Mouse (Mus musculus): ENCODE results near the gene Sf3a1. TPM values are rescaled to one million over a fixed set of nuclear protein-coding genes. Genes with fewer than 3 reads are reported as not detected.

The Sf3a1 gene
- polyA plus RNA-seq, 1 experiment from 2014 or later: 43.1 TPM

DNA sequence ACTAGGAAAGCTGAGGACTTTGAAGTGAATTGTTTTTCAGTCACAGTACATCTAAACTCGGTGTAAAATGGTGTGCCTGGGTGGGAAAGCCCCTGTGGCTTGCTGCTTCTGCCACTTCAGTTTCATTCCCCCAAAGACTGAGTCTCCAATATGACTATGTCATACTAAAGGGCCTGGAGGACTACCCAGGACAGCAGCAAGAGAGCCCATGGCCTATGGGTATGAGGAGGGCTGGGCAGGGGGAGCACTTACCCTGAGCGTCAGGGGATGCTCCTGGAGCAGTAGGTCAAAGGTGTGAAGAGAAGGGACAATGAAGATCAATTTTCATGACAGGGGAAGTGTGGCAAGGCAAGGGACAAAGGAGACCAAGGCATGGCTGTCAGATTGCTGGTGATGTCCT, 21.2 kb upstream of the Sf3a1 start:
- Histone ChIP-seq H3K4me3 (no peak overlapping the region), H3K4me1 (replicated peaks) (peaks cover 10% of the 10 kb centered on the region), H3K27me3 (replicated peaks) (no peaks in the 10 kb centered on the region), H3K36me3 (peaks cover 59% of the 10 kb centered on the region), H3K9ac (no peak overlapping the region), H3K9me3 (replicated peaks) (no peaks in the 10 kb centered on the region), H3K27ac (ENCODE audit: poor library complexity, severe bottlenecking) (no peak overlapping the region), H3K4me2 (no peak overlapping the region)
- 78% methylated on average over 2 of the region's 2 CpGs for WGBS
- ATAC-seq (ENCODE audit: insufficient number of reproducible peaks, low FRiP score): no peak

DNA sequence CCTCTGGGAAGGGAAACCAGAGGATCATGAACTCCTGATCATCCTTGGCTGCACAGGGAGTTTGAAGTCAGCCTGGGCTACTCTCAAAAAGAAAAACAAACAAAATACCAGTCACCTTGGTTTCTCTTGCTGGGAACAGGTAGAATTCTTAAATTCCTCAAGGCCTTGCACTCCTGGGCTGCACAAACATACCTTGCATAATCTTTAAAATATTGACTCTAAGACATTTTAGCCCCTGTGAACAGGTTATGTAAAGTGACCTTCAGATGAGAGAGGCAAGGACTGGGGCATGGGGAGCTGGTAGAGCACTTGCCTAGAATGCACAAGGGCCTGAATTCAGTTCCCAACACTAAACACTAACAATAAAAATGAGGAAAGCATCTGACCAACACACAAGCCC, 18.6 kb upstream of the Sf3a1 start:
- H3K36me3 ChIP-seq: peaks cover 75% of the 10 kb centered on the region
- no peak overlapping the region for H3K27ac ChIP-seq (ENCODE audit: poor library complexity, severe bottlenecking)
- no peak overlapping the region for H3K4me3 ChIP-seq
- H3K9me3 ChIP-seq (replicated peaks): no peaks in the 10 kb centered on the region
- H3K4me2 ChIP-seq: no peak overlapping the region
- no peak overlapping the region for H3K9ac ChIP-seq
- H3K27me3 ChIP-seq (replicated peaks): no peaks in the 10 kb centered on the region
- H3K4me1 ChIP-seq (replicated peaks): 0 out of 2 replicates have a peak, but pooled peaks cover 1% of the 10 kb centered on the region
- no peak for ATAC-seq (ENCODE audit: insufficient number of reproducible peaks, low FRiP score)

DNA sequence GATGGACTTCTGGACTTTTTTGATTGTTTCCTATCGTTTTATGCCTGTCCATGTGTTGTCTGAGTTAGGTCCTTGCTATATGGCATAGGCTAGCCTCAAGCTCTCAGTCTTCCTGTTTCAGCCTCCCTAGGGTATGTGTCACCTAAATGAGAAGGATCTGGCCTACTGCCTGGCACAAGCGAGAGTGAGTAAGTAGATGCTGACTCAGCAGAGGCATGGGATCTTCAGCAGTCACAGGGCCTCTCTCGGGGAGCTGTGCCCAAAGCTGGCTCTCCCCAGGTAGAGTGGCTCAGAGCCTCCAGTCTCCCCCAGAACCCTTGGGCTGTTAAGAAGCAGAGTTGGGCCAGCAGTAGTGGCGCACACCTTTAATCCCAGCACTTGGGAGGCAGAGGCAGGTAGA, 17.8 kb upstream of the Sf3a1 start:
- Histone ChIP-seq H3K36me3 (peaks cover 73% of the 10 kb centered on the region), H3K9ac (no peak overlapping the region), H3K4me2 (no peak overlapping the region), H3K4me3 (no peak overlapping the region), H3K27me3 (replicated peaks) (no peaks in the 10 kb centered on the region), H3K27ac (ENCODE audit: poor library complexity, severe bottlenecking) (no peak overlapping the region), H3K4me1 (replicated peaks) (no peaks in the 10 kb centered on the region), H3K9me3 (replicated peaks) (no peaks in the 10 kb centered on the region)
- ATAC-seq (ENCODE audit: insufficient number of reproducible peaks, low FRiP score): no peak
- 86% methylated on average over 4 of the region's 4 CpGs for WGBS

DNA sequence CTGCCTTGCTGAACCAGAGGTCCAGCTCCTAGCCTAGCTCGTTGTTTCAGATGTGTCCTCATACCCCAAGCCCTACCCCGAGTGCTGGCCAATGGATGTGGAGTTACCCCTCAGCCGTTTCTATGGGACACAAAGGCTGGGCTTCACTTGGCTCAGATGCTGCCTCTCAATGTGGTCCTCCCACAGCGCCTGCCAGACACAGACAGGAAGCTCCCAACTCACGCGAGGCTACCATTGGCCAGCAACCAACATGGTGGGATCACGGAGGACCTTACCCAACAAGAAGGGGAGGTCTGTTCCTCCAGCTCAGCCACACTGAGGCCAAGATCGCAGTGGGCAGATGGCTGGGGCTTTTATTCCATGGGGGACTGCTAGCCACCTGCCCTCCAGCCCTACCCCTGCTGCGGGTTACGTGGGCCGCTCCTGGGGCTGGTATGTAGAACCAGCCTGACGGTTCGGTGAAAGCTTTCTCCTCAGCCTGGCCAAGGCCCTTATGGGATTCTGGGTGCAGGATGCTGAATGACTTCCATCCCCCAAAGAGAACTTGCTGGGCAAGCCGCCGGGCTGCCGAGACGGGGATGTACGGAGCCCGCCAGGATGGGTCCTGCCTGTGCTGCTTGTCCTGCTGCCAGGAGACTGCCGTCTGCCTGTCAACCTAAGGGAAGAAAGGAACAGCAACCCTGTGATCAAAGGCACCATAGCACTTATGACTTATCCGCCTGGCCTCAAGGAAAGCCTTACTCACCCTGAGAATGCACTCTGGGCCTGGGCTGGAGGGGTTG, 16.7 kb upstream of the Sf3a1 start:
- Histone ChIP-seq H3K36me3 (peaks cover 67% of the 10 kb centered on the region), H3K4me3 (no peak overlapping the region), H3K9me3 (replicated peaks) (no peaks in the 10 kb centered on the region), H3K9ac (no peak overlapping the region), H3K27me3 (replicated peaks) (no peaks in the 10 kb centered on the region), H3K27ac (ENCODE audit: poor library complexity, severe bottlenecking) (no peak overlapping the region), H3K4me1 (replicated peaks) (peaks cover 5% of the 10 kb centered on the region; the same call in 1 of the 2 replicates), H3K4me2 (no peak overlapping the region)
- 84% methylated on average over 21 of the region's 21 CpGs for WGBS
- no peak for ATAC-seq (ENCODE audit: insufficient number of reproducible peaks, low FRiP score)

DNA sequence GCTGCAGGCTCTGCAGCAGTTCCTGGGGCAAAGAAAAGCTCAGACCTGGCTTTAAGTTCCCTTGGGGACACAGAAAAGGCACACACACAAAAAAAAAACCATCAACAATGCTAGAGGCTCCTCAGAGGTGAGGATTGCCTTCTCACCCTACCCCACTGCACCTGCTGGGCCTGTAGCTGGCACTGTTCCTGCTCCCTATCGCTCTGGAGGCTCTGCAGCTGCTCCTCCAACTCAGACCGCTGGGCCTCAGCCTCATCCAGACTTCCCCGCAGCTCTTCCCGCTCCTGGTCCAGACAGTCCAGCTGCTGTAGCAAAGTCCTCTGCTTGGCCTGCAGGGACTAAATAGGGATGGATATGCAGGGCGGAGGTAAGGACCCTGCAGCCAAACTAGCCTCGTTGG, 13.8 kb upstream of the Sf3a1 start:
- no peaks in the 10 kb centered on the region for H3K27me3 ChIP-seq (replicated peaks)
- H3K9me3 ChIP-seq (replicated peaks): no peaks in the 10 kb centered on the region
- no peak for ATAC-seq (ENCODE audit: insufficient number of reproducible peaks, low FRiP score)

DNA sequence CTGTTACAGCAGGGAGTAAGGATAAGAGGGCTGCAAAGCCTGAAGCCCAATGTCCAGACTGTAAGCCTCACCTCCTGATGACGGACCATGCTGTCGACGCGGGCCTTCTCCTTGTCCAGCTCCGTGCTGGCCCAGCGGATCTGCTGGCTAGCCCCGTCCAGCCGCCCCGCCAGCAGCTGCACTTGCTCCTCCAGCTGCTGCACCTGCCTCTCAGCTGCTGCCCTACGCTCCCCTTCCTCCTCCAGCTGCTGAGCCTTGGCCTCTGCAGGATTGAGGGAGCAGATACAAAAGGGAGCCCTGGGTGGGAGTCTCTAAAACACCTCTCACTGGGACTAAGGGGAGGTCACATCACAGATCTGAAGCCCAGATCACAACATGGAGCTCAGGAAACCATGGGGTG, 13.1 kb upstream of the Sf3a1 start:
- 69% methylated on average over 10 of the region's 10 CpGs for WGBS
- Histone ChIP-seq H3K9me3 (replicated peaks) (no peaks in the 10 kb centered on the region), H3K36me3 (peaks cover 42% of the 10 kb centered on the region), H3K4me3 (no peak overlapping the region), H3K9ac (no peak overlapping the region), H3K27ac (ENCODE audit: poor library complexity, severe bottlenecking) (no peak overlapping the region), H3K4me1 (replicated peaks) (peaks cover 5% of the 10 kb centered on the region; the same call in 1 of the 2 replicates), H3K27me3 (replicated peaks) (no peaks in the 10 kb centered on the region), H3K4me2 (no peak overlapping the region)
- ATAC-seq (ENCODE audit: insufficient number of reproducible peaks, low FRiP score): no peak

More for the DNA sequence above, 13.8 kb upstream of the Sf3a1 start:
- H3K4me2 ChIP-seq: no peak overlapping the region
- H3K4me3 ChIP-seq: no peak overlapping the region
- peaks cover 49% of the 10 kb centered on the region for H3K36me3 ChIP-seq
- H3K4me1 ChIP-seq (replicated peaks): peaks cover 5% of the 10 kb centered on the region; the same call in 1 of the 2 replicates
- WGBS: 71% methylated on average over 6 of the region's 6 CpGs
- no peak overlapping the region for H3K9ac ChIP-seq
- H3K27ac ChIP-seq (ENCODE audit: poor library complexity, severe bottlenecking): no peak overlapping the region

DNA sequence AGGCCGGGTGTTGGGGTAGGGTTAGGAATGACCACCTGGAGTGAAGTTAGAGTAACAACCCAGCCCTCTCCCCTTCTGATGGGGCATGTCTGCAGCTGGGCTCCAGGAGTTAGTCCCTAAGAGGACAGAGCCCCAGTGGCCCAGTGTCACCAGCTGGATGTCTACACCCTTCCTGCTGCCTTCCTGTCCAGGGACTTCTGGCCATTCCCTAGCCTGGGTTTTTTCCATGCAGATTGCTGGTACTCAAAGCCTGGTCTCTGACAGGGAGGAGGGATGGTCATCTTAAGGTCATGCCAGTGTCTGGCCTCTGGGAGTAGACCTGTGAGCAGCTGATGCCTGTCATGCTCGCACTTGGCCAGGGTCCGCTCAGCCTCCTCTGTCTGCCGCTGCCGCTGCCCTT, 12.0 kb upstream of the Sf3a1 start:
- WGBS: 80% methylated on average over 5 of the region's 5 CpGs
- H3K27ac ChIP-seq (ENCODE audit: poor library complexity, severe bottlenecking): no peak overlapping the region
- H3K4me1 ChIP-seq (replicated peaks): peaks cover 5% of the 10 kb centered on the region; the same call in 1 of the 2 replicates
- H3K9ac ChIP-seq: no peak overlapping the region
- no peak overlapping the region for H3K4me2 ChIP-seq
- ATAC-seq (ENCODE audit: insufficient number of reproducible peaks, low FRiP score): no peak
- peaks cover 33% of the 10 kb centered on the region for H3K36me3 ChIP-seq
- H3K9me3 ChIP-seq (replicated peaks): no peaks in the 10 kb centered on the region
- H3K27me3 ChIP-seq (replicated peaks): no peaks in the 10 kb centered on the region
- no peak overlapping the region for H3K4me3 ChIP-seq

DNA sequence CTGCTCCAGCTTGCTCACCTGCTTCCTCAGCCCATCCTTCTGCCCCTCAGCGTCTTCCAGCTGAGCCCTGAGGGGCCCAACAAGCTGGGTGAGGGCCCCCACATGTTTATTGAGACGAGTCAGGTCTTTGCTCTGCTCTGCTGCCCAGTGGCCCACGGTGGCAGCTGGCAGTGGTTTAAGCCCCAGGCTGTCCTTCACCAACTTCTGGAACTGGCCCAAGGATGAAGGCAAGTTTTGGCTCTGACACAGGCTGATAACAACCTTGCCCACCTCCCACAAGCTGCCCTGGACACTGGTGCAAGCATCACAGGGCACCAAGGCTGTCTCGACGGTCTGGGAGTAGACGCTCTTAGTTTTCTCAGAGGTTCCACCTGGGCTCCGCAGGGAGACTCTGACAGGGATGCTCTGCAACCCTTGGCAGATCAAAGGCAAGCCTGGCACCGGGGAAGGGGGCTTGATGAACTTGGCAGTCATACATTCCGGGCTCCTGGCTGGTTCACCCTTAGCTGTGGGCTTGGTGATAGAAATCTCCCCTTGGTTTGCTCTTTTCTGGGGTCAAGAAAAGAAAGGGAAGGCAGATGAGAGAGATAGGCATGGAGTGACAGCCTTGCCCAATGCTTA, 11.5 kb upstream of the Sf3a1 start:
- Histone ChIP-seq H3K4me2 (no peak overlapping the region), H3K9me3 (replicated peaks) (no peaks in the 10 kb centered on the region), H3K27ac (ENCODE audit: poor library complexity, severe bottlenecking) (no peak overlapping the region), H3K27me3 (replicated peaks) (no peaks in the 10 kb centered on the region), H3K9ac (no peak overlapping the region), H3K4me3 (no peak overlapping the region), H3K36me3 (peaks cover 28% of the 10 kb centered on the region), H3K4me1 (replicated peaks) (peaks cover 5% of the 10 kb centered on the region)
- ATAC-seq (ENCODE audit: insufficient number of reproducible peaks, low FRiP score): no peak
- 84% methylated on average over 9 of the region's 9 CpGs for WGBS

DNA sequence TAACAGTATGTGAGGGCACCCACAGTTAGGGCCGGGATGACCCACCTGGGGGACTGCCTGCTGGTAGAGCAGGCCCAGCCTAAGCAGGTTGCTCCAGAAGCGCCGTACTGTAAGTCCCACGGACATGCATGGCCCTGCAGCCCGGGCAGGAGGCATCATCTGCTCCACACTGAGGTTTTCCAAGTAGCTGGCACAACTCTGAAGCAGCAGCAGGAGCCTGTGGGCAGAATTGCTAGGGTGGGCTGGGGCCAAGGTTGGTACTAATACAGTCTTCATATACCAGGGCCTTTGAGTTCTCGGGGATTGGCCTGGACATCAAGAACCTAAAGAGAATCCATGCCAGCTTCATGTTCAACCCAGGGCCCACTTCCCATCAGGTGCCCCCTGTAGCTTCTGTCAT, 10.3 kb upstream of the Sf3a1 start:
- Histone ChIP-seq H3K4me1 (replicated peaks) (peaks cover 5% of the 10 kb centered on the region), H3K4me3 (no peak overlapping the region), H3K27ac (ENCODE audit: poor library complexity, severe bottlenecking) (no peak overlapping the region), H3K4me2 (no peak overlapping the region), H3K36me3 (peaks cover 17% of the 10 kb centered on the region; the same call in 1 of the 2 replicates), H3K27me3 (replicated peaks) (no peaks in the 10 kb centered on the region), H3K9me3 (replicated peaks) (no peaks in the 10 kb centered on the region), H3K9ac (no peak overlapping the region)
- no peak for ATAC-seq (ENCODE audit: insufficient number of reproducible peaks, low FRiP score)
- 89% methylated on average over 6 of the region's 6 CpGs for WGBS

DNA sequence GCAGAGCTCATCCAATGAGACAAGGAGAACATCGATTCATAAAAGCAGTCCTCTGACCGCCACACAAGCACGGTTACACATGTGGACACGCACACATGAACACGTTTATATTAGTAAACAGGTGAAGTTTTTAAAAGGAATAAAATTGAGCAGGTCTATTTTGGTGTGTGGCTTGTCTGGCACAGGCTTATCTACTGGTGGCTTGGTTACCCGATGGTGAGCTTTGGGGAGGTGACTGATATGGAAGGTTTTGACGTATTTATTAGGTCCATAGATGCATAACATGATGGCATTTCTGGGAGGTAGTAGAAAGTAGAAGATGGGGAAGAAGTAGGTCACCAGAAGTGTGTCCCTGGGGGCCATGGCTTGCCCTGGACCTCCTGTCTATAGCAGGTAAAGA, 6.5 kb upstream of the Sf3a1 start:
- WGBS: 85% methylated on average over 7 of the region's 7 CpGs

DNA sequence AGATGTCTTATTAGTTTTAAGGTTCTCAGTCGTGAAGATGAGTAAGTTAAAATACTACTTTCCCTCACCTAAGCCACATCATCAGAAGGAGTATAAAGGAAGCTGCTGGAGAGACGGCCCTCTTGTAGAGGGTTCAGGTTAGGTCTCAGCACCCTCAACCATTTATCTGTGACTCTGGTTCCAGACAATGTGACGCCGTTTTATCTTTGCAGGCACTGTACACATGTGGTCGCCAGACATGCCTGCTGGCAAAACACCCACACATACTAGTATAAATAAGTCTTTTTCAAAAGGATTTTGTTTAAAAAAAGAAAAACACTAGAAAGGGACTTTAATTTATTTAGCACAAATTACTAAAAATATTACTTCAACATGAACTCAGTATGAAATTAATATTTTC, 4.5 kb upstream of the Sf3a1 start:
- Histone ChIP-seq H3K4me3 (no peak overlapping the region), H3K27me3 (replicated peaks) (no peaks in the 10 kb centered on the region), H3K4me2 (no peak overlapping the region), H3K9me3 (replicated peaks) (no peaks in the 10 kb centered on the region), H3K4me1 (replicated peaks) (peaks cover 12% of the 10 kb centered on the region), H3K9ac (no peak overlapping the region), H3K36me3 (no peaks in the 10 kb centered on the region), H3K27ac (ENCODE audit: poor library complexity, severe bottlenecking) (no peak overlapping the region)
- no peak for ATAC-seq (ENCODE audit: insufficient number of reproducible peaks, low FRiP score)
- 51% methylated on average over 5 of the region's 5 CpGs for WGBS

More for the DNA sequence above, 6.5 kb upstream of the Sf3a1 start:
- Histone ChIP-seq H3K4me2 (no peak overlapping the region), H3K27ac (ENCODE audit: poor library complexity, severe bottlenecking) (no peak overlapping the region), H3K9ac (no peak overlapping the region), H3K4me3 (no peak overlapping the region), H3K36me3 (0 out of 2 replicates have a peak, but pooled peaks cover 4% of the 10 kb centered on the region), H3K4me1 (replicated peaks) (peaks cover 6% of the 10 kb centered on the region; the same call in 1 of the 2 replicates), H3K27me3 (replicated peaks) (no peaks in the 10 kb centered on the region), H3K9me3 (replicated peaks) (no peaks in the 10 kb centered on the region)
- ATAC-seq (ENCODE audit: insufficient number of reproducible peaks, low FRiP score): no peak
